Mouse (Mus musculus) layer of hippocampus, adult 2 months (tissue): ENCODE measurements at regions not wholly inside any gene's neighbourhood (a gene's known extent, or its start where the extent isn't known, plus 50 kb on each side); places are given as distances from the start of the nearest gene placed in this dataset.

Experiments
- DNase-seq, 2 experiments: peaks; one replicate each; pipeline ENCODE4 v3.0.0; 2022; ENCODE audit warnings: low spot score in 2 of 2
- H3K27ac ChIP-seq: fragments of 200-600 bp; 2 replicates; pipeline ENCODE4 v1.8.1; 2022
- H3K4me3 ChIP-seq: fragments of 200-600 bp; 2 replicates; pipeline ENCODE4 v1.8.1; 2022; ENCODE audit warnings: mild to moderate bottlenecking
- CTCF ChIP-seq: fragments of 200-600 bp; conservative IDR thresholded peaks from 2 replicates; pipeline ENCODE4 v1.8.1; 2022; ENCODE audit warnings: antibody characterized with exemption, mild to moderate bottlenecking, moderate library complexity

- H3K27ac ChIP-seq = no peak overlapping the region
- H3K4me3 ChIP-seq = no peak overlapping the region
- TF ChIP-seq CTCF = no peak
- no peak for DNase-seq
Measured at GRCm38 (mm10) chr10:37291639-37292495, 153.1 kb upstream of the Marcks start.

DNA sequence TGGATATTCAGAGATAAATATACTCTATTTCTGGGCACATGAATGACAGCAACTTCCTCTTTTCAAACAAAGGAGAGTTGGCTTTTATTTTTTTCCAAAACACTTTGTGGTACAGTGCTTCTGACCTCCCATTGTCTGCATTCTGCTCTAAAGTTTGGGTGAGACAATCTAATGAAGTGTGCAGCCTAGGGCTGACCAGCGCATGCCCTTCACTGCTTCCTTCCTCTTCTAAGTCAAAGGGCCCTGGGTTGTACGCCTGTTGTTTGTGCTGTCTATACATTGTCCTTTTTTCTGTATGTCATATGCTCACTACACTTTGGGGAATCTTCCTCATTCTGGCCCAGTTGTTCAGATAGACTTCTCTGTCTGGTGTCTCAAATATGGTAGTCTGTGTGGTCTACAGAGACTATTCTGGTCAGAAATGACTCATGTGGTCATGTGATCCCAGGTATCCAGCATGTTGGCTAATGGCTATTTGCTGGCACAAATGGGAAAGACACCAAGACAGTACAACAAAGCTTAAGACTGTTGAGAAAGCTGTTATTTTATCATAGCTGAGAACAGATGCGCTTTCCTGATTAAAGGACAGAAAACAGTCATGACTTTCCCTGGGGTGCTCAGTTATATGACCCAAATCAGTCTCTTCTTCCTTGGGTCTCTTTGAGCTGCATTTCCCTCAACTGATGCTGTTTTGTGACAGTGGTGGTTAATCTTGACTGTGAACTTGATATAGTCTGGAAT is 151.4 kb upstream of the Marcks start:
- Histone ChIP-seq H3K27ac (no peak overlapping the region), H3K4me3 (no peak overlapping the region)
- no peak for TF ChIP-seq CTCF
- DNase-seq = no peak

GRCm38 (mm10) chr10:37286305-37286704 is 147.6 kb upstream of the Marcks start:
- Histone ChIP-seq H3K27ac (no peak overlapping the region), H3K4me3 (no peak overlapping the region)
- no peak for DNase-seq
- no peak for TF ChIP-seq CTCF

GRCm38 (mm10) chr10:37282951-37283350 is 144.2 kb upstream of the Marcks start:
- no peak overlapping the region for H3K27ac ChIP-seq
- DNase-seq = no peak
- no peak overlapping the region for H3K4me3 ChIP-seq
- TF ChIP-seq CTCF = no peak

DNA sequence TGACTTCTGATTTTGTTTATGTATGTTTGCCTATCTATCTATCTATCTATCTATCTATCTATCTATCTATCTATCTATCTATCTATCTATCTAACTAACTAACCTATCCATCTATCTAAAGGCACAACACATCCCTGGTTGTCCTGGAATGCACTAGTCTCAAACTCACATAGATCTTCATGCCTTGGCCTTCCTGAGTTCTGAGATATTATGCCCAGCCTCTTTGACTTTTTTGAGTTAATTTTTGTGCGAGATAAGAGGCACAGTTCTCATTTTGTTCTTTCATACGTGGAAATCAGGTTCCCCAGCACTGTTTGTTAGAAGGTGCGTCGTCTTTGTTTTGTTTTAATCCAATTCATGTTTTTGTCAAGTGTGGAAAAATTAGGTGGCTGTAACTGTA is 142.1 kb upstream of the Marcks start:
- H3K4me3 ChIP-seq = no peak overlapping the region
- no peak for TF ChIP-seq CTCF
- DNase-seq = no peak
- no peak overlapping the region for H3K27ac ChIP-seq

GRCm38 (mm10) chr10:37280150-37280820 is 141.6 kb upstream of the Marcks start:
- no peak for TF ChIP-seq CTCF
- no peak overlapping the region for H3K4me3 ChIP-seq

GRCm38 (mm10) chr10:37279316-37279715 is 140.6 kb upstream of the Marcks start:
- DNase-seq = no peak
- TF ChIP-seq CTCF = no peak
- no peak overlapping the region for H3K27ac ChIP-seq
- H3K4me3 ChIP-seq = no peak overlapping the region

More at GRCm38 (mm10) chr10:37280150-37280820, 141.6 kb upstream of the Marcks start:
- no peak overlapping the region for H3K27ac ChIP-seq
- no peak for DNase-seq

GRCm38 (mm10) chr10:37275857-37276256 is 137.1 kb upstream of the Marcks start:
- Histone ChIP-seq H3K27ac (no peak overlapping the region), H3K4me3 (no peak overlapping the region)
- DNase-seq = no peak
- TF ChIP-seq CTCF = no peak

DNA sequence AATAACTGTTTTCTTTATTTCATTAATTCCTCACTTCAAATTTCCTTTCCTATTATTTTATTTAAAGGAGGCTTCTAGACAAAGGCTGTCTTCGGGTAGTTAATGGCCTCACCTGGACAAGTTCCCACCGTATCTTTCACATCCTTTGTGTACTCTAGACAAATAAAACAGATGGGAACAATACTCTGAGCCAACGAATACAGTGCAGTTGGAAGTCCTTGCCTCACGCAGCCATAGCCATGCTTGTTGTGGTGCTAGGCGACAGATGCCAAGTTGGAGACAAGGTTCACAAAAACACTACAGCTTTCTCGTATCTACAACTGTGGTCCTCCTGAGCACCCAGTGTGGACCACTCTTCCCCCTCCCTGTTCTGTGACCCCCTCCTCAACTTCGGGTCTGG is 136.6 kb upstream of the Marcks start:
- DNase-seq = no peak
- Histone ChIP-seq H3K27ac (no peak overlapping the region), H3K4me3 (no peak overlapping the region)
- no peak for TF ChIP-seq CTCF

- no peak for DNase-seq
- Histone ChIP-seq H3K27ac (no peak overlapping the region), H3K4me3 (no peak overlapping the region)
- TF ChIP-seq CTCF = no peak
Measured at GRCm38 (mm10) chr10:37271967-37272366, 133.2 kb upstream of the Marcks start.

DNA sequence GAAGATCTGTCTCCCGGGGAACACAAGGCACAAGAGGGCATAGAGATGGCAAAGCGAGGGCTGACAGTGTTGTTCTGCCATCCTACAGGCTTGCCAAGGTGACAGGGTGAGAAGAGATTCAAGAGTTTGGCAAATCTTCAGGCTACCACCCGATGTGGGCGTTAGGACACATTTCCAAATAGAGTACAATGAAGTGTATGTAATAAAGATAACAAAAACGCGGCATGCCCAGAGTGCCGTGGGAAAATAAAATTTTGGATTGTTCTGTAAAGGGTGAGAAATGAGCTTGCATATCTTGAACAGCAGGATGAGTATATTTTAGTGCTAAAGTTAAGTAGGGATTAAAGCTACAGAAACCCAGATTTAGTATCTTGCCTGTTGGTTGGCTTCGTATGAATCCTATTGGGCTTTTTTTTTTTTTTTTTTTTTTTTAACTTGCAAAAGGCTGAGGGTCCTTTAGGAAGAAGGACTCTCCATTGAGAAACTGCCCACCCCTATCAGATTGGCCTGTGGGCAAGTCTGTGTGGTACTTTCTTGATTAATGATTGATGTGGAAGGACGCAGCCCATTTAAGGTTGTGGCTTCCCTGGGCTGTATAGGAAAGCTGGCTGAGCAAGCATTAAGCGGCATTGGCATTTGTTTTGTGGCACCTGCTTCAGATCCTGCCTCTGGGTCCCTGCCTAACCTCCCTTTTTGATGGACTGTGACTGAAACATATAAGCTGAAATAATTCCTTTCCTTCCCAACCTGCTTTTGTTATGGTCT is 131.7 kb upstream of the Marcks start:
- Histone ChIP-seq H3K4me3 (no peak overlapping the region), H3K27ac (no peak overlapping the region)
- TF ChIP-seq CTCF = no peak
- DNase-seq = no peak

DNA sequence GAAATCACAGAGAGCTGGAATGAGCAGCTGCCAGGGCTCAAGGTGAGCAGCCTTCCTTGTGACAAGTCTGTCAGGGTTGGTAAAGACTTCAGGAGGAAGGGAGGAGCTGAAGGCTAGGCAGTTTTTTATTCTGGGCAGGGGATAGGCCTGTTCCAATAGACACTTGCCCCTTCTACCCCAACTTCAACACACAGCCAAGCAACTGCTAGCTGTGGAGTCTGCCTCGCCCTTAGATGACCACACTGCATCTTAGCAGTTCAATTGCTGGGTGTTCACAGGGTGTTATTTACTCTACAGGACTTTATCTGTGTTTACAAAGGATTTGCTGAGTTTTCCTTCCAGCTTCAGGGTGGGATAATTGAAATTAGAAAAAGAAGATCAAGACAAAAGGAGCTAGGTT is 128.2 kb upstream of the Marcks start:
- Histone ChIP-seq H3K4me3 (no peak overlapping the region), H3K27ac (no peak overlapping the region)
- no peak for TF ChIP-seq CTCF
- DNase-seq = no peak
